Mouse (Mus musculus) neural tube, embryonic 11.5 days (tissue): ENCODE data around the gene Zc2hc1b. TPM values are rescaled to one million over a fixed set of nuclear protein-coding genes. Genes with fewer than 3 reads are reported as not detected.

Source experiments
- ATAC-seq: fragments of 200-750 bp; cut with Nextera tagmentation; 2 replicates; pipeline ENCODE4 v1.8.0; 2017; ENCODE audit warnings: moderate number of reproducible peaks, mild to moderate bottlenecking, moderate TSS enrichment, moderate library complexity; ENCODE audit not compliant: insufficient read depth, low FRiP score, low TSS enrichment
- DNase-seq: peaks from one replicate; pipeline ENCODE4 v3.0.0-alpha.2; 2015; ENCODE audit warnings: low spot score
- H3K27ac ChIP-seq: fragments of 300-500 bp; sonication (generic); 2 replicates; pipeline ENCODE4 v1.5.1; 2014; ENCODE audit warnings: low read depth, mild to moderate bottlenecking, low read length
- H3K27me3 ChIP-seq: fragments of 300-500 bp; sonication (generic); 2 replicates; pipeline ENCODE4 v1.6.1; 2014; ENCODE audit warnings: mild to moderate bottlenecking, low read length, mixed read lengths; ENCODE audit not compliant: control insufficient read depth, insufficient read depth
- H3K36me3 ChIP-seq: fragments of 300-500 bp; sonication (generic); 2 replicates; pipeline ENCODE4 v1.6.1; 2014; ENCODE audit warnings: mild to moderate bottlenecking, low read length, moderate library complexity, mixed read lengths; ENCODE audit not compliant: control insufficient read depth, insufficient read depth
- H3K4me1 ChIP-seq: fragments of 300-500 bp; sonication (generic); 2 replicates; pipeline ENCODE4 v1.6.1; 2014; ENCODE audit warnings: low read length, mixed read lengths; ENCODE audit not compliant: control insufficient read depth, insufficient read depth
- H3K4me2 ChIP-seq: fragments of 300-500 bp; sonication (generic); 2 replicates; pipeline ENCODE4 v1.6.1; 2014; ENCODE audit warnings: low read depth, mild to moderate bottlenecking, moderate library complexity
- H3K4me3 ChIP-seq: fragments of 300-500 bp; sonication (generic); 2 replicates; pipeline ENCODE4 v1.5.1; 2014; ENCODE audit warnings: low read depth, low read length
- H3K9ac ChIP-seq: fragments of 300-500 bp; sonication (generic); 2 replicates; pipeline ENCODE4 v1.6.1; 2014; ENCODE audit warnings: mild to moderate bottlenecking, low read length
- H3K9me3 ChIP-seq: fragments of 300-500 bp; sonication (generic); 2 replicates; pipeline ENCODE4 v1.6.1; 2016; ENCODE audit warnings: low read length; ENCODE audit not compliant: control insufficient read depth
- WGBS: fragments of 180-500 bp; shearing (Covaris S2); extraction: QIAGEN DNeasy Blood & Tissue Kit; methylation state at CpG from one replicate; pipeline ENCODE4 v1.1.7; 2014; 5-methylcytosine and 5-hydroxymethylcytosine counted together
- polyA plus RNA-seq: library from polyadenylated mRNA; unstranded; fragments of >200 nt; fragmentation: Nextera tagmentation; extraction: Ambion mirVana; gene quantifications from 2 replicates; pipeline ENCODE4 v1.2.1, GENCODE M21; 2014

Gene Zc2hc1b
- polyA plus RNA-seq, 1 experiment from 2014 or later: not detected

DNA sequence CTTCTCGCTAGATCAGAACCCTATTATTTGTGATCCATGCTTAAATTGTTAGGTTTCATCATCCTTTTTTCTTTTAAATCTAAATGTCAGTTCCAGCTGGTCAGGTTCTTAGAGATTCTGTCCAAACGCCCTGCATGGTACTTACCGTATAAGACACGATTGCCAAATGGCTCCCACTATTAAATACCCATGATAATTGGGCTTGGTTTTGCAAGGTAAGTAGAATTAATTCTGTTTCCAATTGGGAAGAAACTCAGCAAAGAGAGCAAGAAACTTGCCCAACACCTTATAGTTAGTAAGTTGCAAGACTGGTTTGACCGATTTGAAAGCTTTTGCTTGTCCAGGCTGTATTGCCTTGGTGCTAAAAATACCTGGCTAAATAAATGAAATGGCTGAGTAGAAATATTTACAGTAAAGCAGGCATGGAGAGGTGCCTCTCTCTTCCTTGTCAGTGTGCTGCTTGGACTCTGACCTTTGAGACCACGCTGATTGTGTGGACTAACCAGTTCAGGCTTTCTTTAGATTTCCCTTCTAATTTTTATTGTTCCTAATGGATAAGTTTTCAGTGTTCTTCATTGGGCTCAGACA lies 77.7 kb downstream of the Zc2hc1b start:
- WGBS: 91% methylated on average over 6 of the region's 6 CpGs
- Histone ChIP-seq H3K4me3 (no peak overlapping the region), H3K9me3 (no peaks in the 10 kb centered on the region), H3K9ac (no peak overlapping the region), H3K27me3 (no peaks in the 10 kb centered on the region), H3K27ac (no peak overlapping the region), H3K4me2 (no peak overlapping the region), H3K4me1 (no peaks in the 10 kb centered on the region), H3K36me3 (no peaks in the 10 kb centered on the region)
- ATAC-seq: no peak
- no peak for DNase-seq

Other genes starting within 250 kb of the Zc2hc1b start
- 1.8 and 2.7 TPM in 2 replicates for gene Stx11, start 213.7 kb downstream of the Zc2hc1b start, polyA plus RNA-seq
- 35.9 and 40.7 TPM in 2 replicates for gene Sf3b5, start 172.7 kb downstream of the Zc2hc1b start, polyA plus RNA-seq
- gene Plagl1, start 117.5 kb downstream of the Zc2hc1b start, polyA plus RNA-seq: 147 and 150 TPM in 2 replicates
- 74.5 and 78.5 TPM in 2 replicates for gene Ltv1, start 15.1 kb upstream of the Zc2hc1b start, polyA plus RNA-seq